Mouse (Mus musculus) embryonic facial prominence, embryonic 15.5 days (tissue): ENCODE data around the gene Sik3. TPM values are rescaled to one million over a fixed set of nuclear protein-coding genes. Genes with fewer than 3 reads are reported as not detected.
A peak's percentile ranks its signal among the peaks of the same experiment; 100 is the strongest.

Experiments used
- ATAC-seq: fragments of 200-750 bp; cut with Nextera tagmentation; 2 replicates; pipeline ENCODE4 v1.8.0; 2017; ENCODE audit warnings: low read depth, moderate TSS enrichment; ENCODE audit not compliant: insufficient number of reproducible peaks, low FRiP score, low TSS enrichment
- H3K27ac ChIP-seq: fragments of 300-500 bp; sonication (generic); replicated peaks from 2 replicates; pipeline ENCODE4 v1.5.1; 2015; ENCODE audit warnings: mild to moderate bottlenecking, inconsistent platforms
- H3K27me3 ChIP-seq: fragments of 300-500 bp; sonication (generic); 2 replicates; pipeline ENCODE4 v1.6.1; 2015; ENCODE audit warnings: inconsistent platforms
- H3K36me3 ChIP-seq: fragments of 300-500 bp; sonication (generic); 2 replicates; pipeline ENCODE4 v1.6.1; 2015; ENCODE audit warnings: mild to moderate bottlenecking, inconsistent platforms
- H3K4me1 ChIP-seq: fragments of 300-500 bp; sonication (generic); 2 replicates; pipeline ENCODE4 v1.6.1; 2015; ENCODE audit warnings: inconsistent platforms
- H3K4me2 ChIP-seq: fragments of 300-500 bp; sonication (generic); replicated peaks from 2 replicates; pipeline ENCODE4 v1.6.1; 2015; ENCODE audit warnings: mild to moderate bottlenecking, inconsistent platforms
- H3K4me3 ChIP-seq: fragments of 300-500 bp; sonication (generic); replicated peaks from 2 replicates; pipeline ENCODE4 v1.5.1; 2015; ENCODE audit warnings: mild to moderate bottlenecking, inconsistent platforms
- H3K9ac ChIP-seq: fragments of 300-500 bp; sonication (generic); 2 replicates; pipeline ENCODE4 v1.6.1; 2015; ENCODE audit warnings: inconsistent platforms
- H3K9me3 ChIP-seq: fragments of 300-500 bp; sonication (generic); replicated peaks from 2 replicates; pipeline ENCODE4 v1.6.1; 2016; ENCODE audit warnings: inconsistent platforms
- WGBS: fragments of 180-500 bp; shearing (Covaris S2); methylation state at CpG from one replicate; pipeline ENCODE4 v1.1.7; 2015; 5-methylcytosine and 5-hydroxymethylcytosine counted together
- polyA plus RNA-seq: library from polyadenylated mRNA; unstranded; fragments of >200 nt; fragmentation: Nextera tagmentation; extraction: Ambion mirVana; gene quantifications from 2 replicates; pipeline ENCODE4 v1.2.1, GENCODE M21; 2015

Sik3 gene
- polyA plus RNA-seq, 1 experiment from 2014 or later, result 15.1 TPM

DNA sequence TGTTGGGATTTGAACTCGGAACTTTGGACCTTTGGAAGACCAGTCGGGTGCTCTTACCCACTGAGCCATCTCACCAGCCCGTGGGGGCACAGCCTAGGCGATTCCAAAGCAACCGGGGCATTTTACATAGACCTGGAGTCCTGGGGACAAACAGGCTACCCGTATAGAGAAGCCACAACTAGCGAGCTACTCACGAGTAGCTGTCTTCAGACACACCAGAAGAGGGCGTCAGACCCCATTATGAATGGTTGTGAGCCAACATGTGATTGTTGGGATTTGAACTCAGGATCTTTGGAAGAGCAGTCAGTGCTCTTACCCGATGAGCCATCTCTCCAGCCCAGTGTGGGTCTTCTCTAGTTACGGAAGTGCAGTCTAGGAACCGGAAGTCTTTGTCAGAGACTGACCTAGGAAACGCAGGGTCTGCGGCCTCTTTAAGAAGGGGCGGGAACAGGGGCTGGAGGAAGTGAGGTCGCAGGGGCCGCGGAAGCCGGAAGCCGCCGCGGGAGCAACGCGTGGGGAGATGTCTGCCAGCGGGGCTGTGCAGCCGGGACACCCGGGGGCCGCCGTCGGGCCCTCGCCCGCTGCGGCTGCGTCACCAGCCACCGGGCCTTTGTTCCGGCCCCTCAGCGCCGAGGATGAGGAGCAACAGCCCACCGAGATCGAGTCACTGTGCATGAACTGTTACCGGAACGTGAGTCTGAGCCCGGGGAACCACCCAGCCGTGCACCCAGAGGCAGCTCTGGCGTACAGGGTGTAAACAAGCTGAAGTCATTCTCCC, 260.2 kb downstream of the Sik3 start, which contains the start of gene Zpr1:
Gene Zpr1, plus strand, starts transcription at position 388 of the 778 bp plus-strand sequence.
- Histone ChIP-seq H3K9ac (peak within 1 kb of the TSS; percentile 65), H3K27me3 (peaks cover 16% of the 10 kb centered on the region), H3K4me2 (peak within 1 kb of the TSS; percentile 80), H3K27ac (peak within 1 kb of the TSS; percentile 78), H3K4me3 (peak within 1 kb of the TSS; percentile 89), H3K4me1 (peaks cover 14% of the 10 kb centered on the region), H3K9me3 (no peaks in the 10 kb centered on the region), H3K36me3 (peaks cover 36% of the 10 kb centered on the region)
- peak; percentile 91 for ATAC-seq
- 5% methylated on average over 45 of the region's 45 CpGs for WGBS

Other genes with a start within 250 kb of the Sik3 start
- 30.6 and 31.6 TPM in 2 replicates for gene Cep164, start 184.1 kb upstream of the Sik3 start, polyA plus RNA-seq
- gene Bace1, start 174.2 kb upstream of the Sik3 start, polyA plus RNA-seq, result 42.7 and 43.0 TPM in 2 replicates
- 22.9 and 24.6 TPM in 2 replicates for gene Pcsk7, start 106.3 kb upstream of the Sik3 start, polyA plus RNA-seq
- gene Rnf214, start 105.9 kb upstream of the Sik3 start, polyA plus RNA-seq, result 49.4 and 52.1 TPM in 2 replicates
- gene Tagln, start 76.8 kb upstream of the Sik3 start, polyA plus RNA-seq, result 35.3 and 46.1 TPM in 2 replicates
- gene Sidt2, start 57.6 kb upstream of the Sik3 start, polyA plus RNA-seq, result 62.1 and 62.3 TPM in 2 replicates
- 161 and 173 TPM in 2 replicates for gene Pafah1b2, start 130 bp upstream of the Sik3 start, polyA plus RNA-seq
- 1.2 and 2.1 TPM in 2 replicates for gene Apoa1, start 215.8 kb downstream of the Sik3 start, polyA plus RNA-seq
- gene Apoc3, start 222.8 kb downstream of the Sik3 start, polyA plus RNA-seq, result not detected in 2 replicates
- 0.12 and 0.43 TPM in 2 replicates for gene Apoa4, start 227.9 kb downstream of the Sik3 start, polyA plus RNA-seq